Mouse (Mus musculus): Measurements from ENCODE around the gene Fstl4.

The Fstl4 gene

DNA sequence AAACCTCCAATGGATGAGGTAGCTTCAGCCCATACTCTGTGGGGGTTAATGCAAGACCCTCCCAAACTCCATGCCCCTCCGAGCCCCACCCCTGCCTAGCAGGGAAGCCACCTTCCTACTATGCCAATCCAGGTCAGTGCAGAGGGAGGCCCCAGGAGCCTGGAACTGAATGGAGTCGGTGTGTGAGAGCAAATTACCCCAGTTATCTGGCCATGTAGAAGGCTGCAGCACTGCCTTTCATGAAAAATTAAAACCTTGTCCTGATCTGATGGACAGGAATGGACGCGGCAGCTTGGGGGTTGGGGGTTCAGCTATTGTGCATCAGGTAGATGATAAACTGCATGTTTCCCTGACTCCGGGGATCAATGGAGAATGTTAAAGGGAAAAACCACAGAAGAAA, 139.7 kb downstream of the Fstl4 start:
- no peak for DNase-seq (ENCODE audit: low read depth, low spot score)

DNA sequence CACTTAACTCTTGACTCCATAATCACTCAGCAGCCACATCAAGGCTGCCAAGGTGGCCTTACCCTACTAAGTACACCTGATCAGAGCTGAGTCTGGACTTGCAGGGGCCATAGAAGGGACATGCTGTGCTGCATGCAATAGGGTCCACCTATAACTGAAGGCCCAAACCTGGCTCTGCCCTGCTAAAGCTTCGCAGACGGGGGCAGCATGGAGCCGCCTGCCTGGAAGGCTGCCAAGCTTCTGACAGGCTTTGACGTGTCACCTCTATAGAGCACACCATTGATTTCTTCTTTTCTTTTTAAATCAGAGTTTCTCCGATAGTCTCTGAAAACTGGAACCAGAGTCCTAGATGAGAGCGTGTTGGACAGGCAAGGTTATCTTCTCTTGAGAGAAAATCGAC, 146.4 kb downstream of the Fstl4 start:
- DNase-seq (ENCODE audit: low read depth, low spot score) = no peak

DNA sequence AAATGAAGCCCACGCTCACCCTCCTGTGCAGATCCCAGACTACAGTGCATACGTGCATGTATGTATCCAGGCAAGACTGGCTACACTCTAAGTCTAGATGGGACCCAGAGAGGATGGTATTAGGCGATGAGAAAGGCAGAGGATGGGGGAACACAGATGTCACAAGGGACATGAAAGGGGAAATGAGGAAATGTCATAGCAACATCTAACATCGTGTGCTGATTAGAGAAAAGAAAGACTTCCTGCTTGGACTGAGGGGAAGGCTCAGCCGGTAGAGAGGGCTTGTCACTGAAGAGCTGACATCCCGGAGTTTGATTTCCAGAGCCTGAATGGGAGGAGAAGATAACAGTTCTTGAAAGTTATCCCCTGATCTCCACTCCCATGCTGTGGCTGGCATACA, 150.0 kb downstream of the Fstl4 start:
- DNase-seq (ENCODE audit: low read depth, low spot score) = no peak

DNA sequence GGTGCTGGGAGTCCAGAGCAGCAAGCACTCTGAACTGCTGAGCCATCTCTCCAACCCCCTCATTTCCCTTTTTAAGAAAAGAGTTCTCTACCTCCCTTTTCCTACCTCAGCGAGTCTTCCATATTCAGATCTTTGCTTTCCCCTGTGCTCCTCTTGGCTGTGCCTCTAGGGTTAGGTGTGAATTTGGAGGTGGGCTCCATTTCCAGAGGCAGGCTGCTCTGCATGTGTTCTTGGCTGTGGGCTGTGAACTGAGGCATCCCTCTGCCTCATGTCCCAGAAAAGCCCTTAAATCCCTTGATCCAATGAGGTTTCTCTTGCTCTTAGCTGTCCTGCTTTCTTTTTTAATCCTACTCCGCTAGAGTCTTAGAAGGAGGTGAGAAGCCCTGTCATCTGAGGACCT, 151.2 kb downstream of the Fstl4 start:
- DNase-seq (ENCODE audit: low read depth, low spot score) = no peak

DNA sequence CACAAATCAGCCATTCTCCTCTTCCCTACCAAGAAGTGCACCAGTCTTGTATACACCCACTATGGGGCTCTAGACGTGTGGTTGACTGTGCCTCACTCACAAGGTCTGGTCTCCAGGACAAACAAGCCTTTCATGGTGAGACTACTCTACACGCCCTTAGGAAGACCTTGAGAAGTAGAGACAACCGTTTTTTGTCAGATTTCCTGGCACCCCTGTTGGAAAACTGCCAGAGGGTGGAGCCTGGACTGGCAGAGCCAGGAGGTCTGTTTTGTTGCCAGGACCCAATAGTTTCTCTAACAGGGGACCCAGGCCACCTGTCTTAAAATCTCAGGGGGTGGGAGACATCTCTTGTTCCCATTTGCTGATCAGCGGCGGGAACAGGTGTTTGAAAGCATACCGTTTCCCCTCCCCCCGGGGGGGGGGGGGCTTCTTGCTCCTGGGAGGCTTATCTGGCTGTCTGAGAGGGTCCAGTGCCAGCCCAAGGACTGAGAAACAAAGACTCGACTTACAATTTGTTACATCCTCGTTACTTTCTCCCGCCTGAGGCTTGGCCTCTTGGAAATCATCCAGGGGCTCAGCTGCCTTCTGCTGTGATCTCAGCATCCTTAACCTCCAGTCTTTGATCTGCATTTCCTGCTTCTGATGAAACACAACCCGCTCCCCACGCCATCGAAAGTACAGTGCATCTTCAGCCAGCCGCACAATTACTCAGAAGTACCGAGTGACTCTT, 155.0 kb downstream of the Fstl4 start:
- DNase-seq (ENCODE audit: low read depth, low spot score) = no peak

DNA sequence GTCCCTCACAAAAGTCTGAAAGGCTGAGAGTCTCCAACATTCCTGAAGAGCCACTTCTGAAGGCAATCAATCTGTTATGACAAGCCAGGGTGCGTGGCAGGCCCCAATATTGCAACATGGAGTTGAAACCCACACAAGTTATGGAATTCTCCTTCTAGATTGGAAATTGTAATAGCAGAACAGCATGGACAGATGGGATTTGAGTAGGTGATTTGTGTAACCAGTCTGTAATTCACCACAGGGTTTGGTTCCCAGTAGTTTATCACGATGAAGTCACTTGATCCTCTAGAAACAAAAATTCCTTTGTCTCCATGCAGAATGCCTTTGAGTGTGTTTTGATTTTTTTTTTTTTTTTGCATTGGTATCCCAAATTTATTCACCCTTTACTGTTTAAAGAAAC, 159.8 kb downstream of the Fstl4 start:
- no peak for DNase-seq (ENCODE audit: low read depth, low spot score)

DNA sequence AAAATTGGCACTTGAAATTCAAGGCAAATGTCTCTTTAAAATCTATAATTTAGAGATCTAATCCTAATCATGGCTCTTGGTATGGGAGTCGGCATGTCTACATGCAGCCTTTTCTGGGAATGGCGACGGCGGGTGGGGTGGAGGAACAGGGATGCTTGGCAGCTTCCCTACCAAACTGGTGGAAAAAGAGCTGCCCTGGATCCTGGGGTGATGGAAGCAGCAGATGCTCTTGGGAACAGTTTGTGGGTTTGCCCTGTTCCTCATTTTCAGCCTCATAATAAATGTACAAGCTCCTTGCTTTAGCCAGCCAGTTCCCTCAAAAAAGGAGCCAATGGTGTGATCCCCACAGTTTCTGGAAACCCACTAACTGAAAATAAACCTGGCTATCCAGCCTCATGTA, 163.9 kb downstream of the Fstl4 start:
- DNase-seq (ENCODE audit: low read depth, low spot score) = no peak

DNA sequence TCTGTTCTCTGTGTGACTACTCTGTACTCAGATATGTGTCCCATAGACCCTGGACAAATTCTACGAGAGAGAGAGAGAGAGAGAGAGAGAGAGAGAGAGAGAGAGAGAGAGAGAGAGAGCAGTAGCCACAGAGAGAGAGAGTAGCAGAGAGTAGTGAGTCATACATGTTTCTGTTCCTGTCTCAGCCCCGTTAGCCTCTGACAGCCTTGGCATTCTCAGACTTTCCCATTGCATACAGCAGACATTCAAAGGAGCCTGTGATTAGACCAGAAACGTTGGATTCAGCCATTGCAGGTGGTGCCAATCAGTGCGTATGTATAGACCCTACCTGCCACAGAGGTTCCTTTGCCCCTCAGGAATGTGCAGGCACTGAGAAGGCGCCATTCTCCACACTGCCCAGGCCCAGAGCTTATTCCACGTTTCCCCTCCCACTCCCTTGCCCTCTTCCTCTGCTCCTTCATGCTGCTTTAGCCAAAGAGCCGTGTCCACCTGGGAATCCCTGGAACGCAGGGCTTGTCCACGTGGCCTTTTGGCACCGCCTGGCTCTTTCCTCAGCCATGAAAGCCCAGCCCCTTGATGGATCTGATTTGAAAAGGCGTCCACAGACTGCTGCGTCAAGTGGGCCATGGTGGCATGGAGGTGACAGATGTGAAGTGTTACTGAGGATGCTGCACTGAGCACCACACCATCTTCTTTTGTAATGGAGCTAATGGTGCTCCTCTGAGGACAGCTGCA, 175.1 kb downstream of the Fstl4 start:
- no peak for DNase-seq (ENCODE audit: low read depth, low spot score)

DNA sequence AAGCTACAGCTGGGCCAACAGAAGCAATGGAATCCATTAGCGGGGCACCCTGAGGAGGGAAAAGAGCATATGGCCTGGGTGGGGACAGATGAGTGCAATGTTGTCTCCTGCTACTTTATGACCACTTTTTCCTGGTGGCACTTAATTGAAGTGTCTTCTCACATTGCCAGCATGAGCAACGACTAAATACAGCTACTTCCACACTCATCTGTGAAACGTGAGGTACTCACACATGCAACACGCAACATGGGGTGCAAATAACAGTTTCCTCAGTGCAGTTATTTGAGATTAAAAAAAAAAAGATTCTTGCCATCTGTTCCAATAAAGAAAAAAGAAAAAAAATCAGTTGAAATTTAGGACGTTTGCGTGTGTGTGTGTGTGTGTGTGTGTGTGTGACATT, 178.5 kb downstream of the Fstl4 start:
- DNase-seq (ENCODE audit: low read depth, low spot score) = no peak

DNA sequence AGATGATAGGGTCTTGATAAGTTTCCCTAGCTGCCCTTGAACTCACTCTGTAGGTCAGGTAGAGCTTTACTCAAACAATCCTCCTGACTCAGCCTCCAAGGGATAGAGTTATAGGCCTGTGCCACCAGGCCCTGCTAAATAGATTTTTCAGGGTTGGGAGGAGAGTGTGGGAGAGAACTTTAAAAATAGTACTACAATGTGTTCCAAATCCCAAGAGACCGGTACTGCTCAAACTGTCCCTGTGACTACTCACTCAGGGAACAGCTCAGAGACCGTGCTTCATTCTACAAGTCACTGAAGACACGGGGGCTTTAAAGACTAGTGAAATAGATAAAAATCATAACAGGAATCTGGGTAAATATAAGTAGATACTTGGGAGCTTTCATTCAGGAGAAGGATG, 190.6 kb downstream of the Fstl4 start:
- no peak for DNase-seq (ENCODE audit: low read depth, low spot score)

DNA sequence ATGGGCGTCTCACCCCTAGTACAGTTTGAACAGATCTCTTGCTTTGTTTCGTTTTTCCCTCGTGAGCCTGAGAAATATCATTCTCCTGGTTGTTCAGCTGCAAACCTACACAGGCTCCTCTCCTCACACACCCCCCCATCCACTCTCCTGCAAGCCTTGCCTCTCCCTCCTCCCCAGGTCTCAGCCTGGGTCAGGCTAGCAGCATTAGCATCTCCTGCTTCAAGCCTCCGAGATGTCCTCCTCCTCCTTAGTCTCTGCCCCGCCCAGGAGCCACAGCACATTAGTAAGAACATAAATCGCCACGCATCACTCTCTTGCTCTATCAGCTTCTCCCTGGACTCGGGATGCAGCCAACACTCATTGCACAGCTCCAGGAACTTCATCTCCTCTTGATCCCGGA, 204.4 kb downstream of the Fstl4 start:
- no peak for DNase-seq (ENCODE audit: low read depth, low spot score)

DNA sequence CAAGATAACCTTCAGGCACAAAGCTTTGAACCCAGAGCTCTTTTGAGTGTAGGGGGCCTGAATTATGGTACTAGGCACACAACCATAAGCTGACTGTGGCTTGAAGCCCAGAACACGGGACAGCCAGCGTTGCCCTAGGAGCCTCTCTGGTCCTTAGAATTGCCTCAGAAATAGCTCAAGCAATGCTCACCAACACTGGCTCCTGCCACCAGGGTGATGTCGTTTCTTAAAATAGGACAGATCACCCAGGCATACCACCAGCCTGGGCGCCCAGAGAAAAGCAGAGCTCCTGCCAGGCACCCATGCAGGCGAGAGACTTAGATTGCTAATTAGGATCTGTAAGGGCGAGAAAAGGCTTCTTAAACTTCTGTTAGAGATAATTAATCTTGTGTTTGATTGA, 206.0 kb downstream of the Fstl4 start:
- DNase-seq (ENCODE audit: low read depth, low spot score) = no peak

DNA sequence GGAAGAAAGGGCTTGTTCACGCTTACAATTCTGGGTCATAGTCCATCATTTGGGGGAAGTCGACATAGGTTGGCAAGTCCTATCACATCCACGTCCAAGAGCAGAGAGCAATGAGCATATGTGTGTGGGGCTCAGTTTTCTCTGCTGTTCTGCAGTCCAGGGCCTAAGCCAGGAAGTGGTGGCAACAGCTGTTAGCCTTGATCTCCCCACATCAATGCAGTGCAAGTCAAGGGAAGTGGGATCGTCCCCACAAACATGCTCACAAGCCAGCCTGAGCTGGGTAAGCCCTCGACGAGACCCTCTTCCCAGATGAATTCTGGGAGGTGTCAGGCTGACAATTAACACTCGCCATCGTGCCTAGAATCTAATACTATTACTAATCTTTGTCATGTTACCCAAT, 222.6 kb downstream of the Fstl4 start:
- DNase-seq (ENCODE audit: low read depth, low spot score) = no peak

DNA sequence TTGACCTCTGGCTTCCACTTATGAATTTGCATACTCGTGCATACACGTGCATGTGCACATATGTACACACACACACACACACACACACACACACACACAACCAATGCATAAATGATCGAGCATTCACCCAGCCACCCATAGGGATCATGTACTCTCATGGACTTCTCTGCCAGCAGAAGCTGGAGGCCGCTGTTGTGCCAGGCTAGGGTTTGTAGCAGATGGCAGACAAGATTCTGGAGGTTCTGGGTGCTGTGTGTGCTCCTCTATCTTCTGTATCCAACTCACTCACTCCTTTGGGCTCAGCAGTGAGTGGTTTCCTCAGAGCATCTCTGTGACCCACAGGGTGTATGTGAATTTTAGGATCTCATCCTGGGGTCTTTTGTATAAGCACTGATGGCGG, 230.3 kb downstream of the Fstl4 start:
- DNase-seq (ENCODE audit: low read depth, low spot score) = no peak

DNA sequence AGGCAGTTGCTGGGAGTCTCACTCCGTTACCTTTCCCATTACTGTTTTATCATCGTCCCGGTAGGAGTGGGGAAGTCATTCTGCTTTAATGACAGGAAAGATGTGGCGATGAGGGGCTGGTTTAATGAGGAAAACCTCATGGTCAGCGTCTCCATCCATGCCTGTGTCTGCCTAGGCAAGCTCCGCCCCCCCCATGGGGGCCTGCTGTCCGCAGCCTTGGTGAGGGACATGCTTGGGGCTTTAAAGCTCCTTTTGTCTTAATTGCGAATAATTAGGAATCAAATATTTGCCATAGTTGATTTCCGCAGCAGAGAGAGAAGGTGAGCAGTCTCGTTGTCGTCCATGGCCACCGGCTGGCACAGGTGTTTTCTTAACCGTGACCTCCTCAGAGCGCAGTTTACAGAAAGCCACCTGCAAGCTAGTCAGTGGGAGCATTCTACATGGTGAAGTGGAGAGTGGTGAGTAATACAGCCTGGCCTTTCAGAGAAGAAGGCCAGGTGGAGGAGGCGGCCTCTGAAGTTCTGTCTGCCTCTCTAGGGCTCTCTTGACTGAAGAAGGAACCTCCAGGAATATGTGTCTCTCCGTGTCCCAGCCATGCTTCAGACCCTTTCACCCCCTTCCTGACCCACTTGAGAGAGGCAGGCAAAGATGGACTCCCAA, 232.1 kb downstream of the Fstl4 start:
- DNase-seq (ENCODE audit: low read depth, low spot score) = no peak

DNA sequence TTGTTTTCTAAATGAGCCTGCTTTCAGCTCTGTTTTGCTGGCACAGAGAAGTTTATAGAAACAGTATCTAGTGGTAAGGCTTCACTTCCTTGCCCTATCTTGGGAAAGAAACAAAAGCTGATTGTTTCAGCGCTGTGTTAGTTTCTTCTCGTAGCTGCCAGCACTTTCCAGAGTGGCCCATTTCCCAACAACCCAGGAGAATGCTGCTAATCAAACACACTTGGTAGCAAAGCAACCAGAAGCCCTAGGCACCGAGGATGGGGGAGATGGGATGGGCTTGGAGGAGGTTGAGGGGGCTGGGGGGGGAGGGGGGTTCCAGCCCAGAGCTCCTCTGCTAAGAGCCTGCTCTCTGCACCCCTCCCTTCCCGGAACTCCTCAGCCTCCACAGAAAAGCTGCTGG, 233.0 kb downstream of the Fstl4 start:
- DNase-seq (ENCODE audit: low read depth, low spot score) = no peak

DNA sequence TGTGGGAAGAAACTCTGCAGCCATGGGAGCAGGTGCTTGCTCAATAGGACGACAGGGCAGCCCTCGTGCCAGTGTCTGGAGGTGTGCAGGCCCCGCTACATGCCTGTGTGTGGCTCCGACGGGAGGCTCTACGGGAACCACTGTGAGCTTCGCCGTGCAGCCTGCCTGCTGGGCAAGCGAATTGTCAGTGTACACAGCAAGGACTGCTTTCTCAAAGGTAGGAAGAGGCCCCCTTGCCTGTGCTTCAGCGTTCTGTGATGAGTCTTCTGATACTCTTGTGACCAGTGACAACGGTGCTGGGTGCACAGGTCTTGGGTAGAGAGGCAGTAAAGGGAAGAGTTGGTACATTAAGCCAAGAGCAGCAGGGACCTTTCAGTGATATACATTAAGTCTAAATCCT, 235.8 kb downstream of the Fstl4 start:
- no peak for DNase-seq (ENCODE audit: low read depth, low spot score)

DNA sequence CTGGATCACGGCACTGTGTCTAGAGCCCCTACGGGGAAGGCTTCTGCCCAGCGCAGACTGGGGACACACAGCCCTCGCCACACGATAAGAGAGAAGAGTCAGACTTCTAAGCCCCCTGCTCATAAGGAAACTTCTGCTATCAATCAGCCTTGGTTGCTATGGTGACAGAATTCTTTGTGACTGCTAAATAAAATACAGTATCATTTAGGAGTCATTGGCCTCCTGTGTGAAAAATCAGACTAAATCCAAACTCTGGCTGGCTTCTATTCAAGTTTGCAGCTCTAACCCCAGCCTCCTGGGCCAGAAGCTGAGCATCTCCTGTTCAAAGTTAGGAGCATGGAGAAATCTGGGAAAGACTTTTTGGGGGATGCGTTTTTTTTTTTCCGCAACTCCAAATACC, 238.9 kb downstream of the Fstl4 start:
- no peak for DNase-seq (ENCODE audit: low read depth, low spot score)

DNA sequence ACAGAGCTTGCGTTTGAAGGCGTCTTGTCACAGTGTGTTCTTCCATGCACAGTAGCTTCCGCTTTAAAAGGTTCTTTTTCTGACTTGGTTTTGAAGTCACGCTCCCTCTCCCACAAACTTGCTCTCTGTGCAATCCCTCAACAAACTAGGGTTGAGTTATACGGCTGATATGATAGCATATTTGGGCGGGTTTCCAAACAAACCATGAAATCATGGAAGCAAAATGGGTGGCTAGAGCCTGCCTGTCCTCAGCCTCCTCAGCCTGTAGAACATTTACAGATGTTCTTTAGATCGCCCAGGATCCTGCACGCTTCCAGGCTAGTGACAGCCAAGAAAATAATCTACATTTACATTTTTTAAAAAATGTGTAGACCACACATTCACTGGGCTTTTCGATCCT, 239.4 kb downstream of the Fstl4 start:
- no peak for DNase-seq (ENCODE audit: low read depth, low spot score)

DNA sequence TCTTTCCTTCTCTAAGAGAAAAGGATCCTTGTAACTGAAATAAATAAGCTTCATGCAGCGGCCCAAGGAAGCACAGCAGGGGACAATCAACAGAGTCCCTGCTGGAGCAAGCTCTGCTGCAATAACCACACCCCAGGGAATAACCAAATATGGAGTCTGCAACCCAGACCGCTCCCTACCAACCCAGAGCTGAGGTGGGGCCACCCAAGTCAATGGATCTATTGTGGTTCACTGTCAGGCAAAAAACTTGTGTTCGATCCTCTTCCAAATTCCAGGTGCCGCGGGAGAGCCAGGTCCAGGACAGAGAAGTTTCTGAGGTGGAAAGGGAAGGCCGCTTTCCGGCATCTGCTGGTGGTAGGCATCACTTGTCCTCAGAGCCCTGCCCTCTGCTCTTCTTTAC, 245.2 kb downstream of the Fstl4 start:
- DNase-seq (ENCODE audit: low read depth, low spot score) = no peak

DNA sequence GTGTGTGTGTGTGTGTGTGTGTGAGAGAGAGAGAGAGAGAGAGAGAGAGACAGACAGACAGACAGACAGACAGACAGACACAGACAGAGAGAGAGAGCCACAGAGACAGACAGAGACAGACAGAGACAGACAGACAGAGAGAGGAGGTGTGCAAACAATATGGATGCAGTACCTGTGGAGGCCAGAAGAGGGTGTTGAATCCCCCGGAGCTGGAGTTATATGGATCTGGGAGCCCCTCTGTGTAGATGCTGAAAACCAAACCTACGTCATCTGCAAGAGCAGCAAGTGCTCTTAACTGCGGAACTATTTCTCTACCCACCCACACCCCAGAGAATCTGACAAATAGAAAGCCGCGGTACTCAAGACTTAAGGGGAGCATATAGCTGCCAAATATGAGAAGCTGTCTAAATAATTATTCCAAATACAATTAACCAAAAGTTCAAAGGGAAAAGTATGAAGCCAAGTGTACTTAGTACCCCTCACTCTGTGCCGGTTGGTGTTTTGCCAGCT, 247.6 kb downstream of the Fstl4 start:
- DNase-seq (ENCODE audit: low read depth, low spot score) = no peak

DNA sequence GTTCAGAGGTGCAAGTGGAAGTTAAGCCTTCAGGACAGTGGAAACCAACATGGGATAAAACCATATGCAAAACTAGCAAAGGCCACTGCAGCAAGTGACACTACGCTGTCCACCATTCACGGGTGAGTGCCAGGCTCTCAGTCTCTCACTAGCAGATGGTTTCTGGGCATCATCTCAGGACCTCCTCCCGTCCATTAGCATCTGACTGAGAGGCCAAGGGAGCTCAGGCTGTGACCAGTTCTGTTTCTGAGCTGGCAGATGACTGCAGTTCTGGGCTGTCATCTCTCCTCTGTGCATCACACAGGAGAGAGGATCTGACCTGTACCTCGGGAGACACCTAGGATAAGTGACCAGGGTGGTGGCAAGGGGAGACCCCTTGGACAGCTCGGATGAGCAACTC, 249.5 kb downstream of the Fstl4 start:
- DNase-seq (ENCODE audit: low read depth, low spot score) = no peak

Data from WW6 (cell line).